Mouse (Mus musculus) MEL (cell line): Measurements from ENCODE around the gene Parp9. TPM values are rescaled to one million over a fixed set of nuclear protein-coding genes. Genes with fewer than 3 reads are reported as not detected.
"Not testable (repeated sequence)": the region's sequence is repeated elsewhere in the genome, so short reads cannot be mapped to it uniquely, and the experiment has no call there.

Source experiments
- DNase-seq: peaks from one replicate; pipeline ENCODE4 v3.0.0; 2011; ENCODE audit warnings: low read depth, low spot score
- H3K27ac ChIP-seq: 2 replicates; pipeline ENCODE4 v1.5.1; 2012; ENCODE audit warnings: low read depth, mild to moderate bottlenecking, control low read depth, low read length, moderate library complexity; ENCODE audit not compliant: control insufficient read depth
- H3K27me3 ChIP-seq, 2 experiments: fragments of 150-350 bp in 1 of 2; sonication (generic) in 1 of 2; 2 replicates each; pipeline ENCODE4 v1.6.1; 2012; ENCODE audit warnings: low read length in 2 of 2, mild to moderate bottlenecking in 2 of 2, improper control_type of control experiment in 1 of 2, moderate library complexity in 1 of 2; ENCODE audit not compliant: insufficient read depth in 2 of 2, control insufficient read depth in 1 of 2
- H3K36me3 ChIP-seq, 2 experiments: 2 replicates each; pipeline ENCODE4 v1.6.1; 2012 to 2014; ENCODE audit warnings: low read length in 2 of 2, improper control_type of control experiment in 1 of 2, inconsistent platforms in 1 of 2, mild to moderate bottlenecking in 1 of 2; ENCODE audit not compliant: insufficient read depth in 2 of 2, control insufficient read depth in 1 of 2
- H3K4me1 ChIP-seq, 2 experiments: fragments of 150-350 bp in 1 of 2; sonication (generic) in 1 of 2; 2 replicates each; pipeline ENCODE4 v1.6.1; 2012; ENCODE audit warnings: low read length in 2 of 2, improper control_type of control experiment in 1 of 2, mild to moderate bottlenecking in 1 of 2; ENCODE audit not compliant: insufficient read depth in 2 of 2, control insufficient read depth in 1 of 2
- H3K4me3 ChIP-seq, 2 experiments: fragments of 150-350 bp in 1 of 2; sonication (generic) in 1 of 2; 2 replicates each; pipeline ENCODE4 v1.5.1; 2012; ENCODE audit warnings: low read depth in 2 of 2, low read length in 2 of 2, mild to moderate bottlenecking in 2 of 2, moderate library complexity in 2 of 2, control low read depth in 1 of 2, improper control_type of control experiment in 1 of 2; ENCODE audit not compliant: control insufficient read depth in 1 of 2, insufficient read depth in 1 of 2
- H3K79me2 ChIP-seq: 2 replicates; pipeline ENCODE4 v1.6.1; 2012; ENCODE audit warnings: mild to moderate bottlenecking, low read length, moderate library complexity; ENCODE audit not compliant: control insufficient read depth, poor library complexity, insufficient read depth
- H3K9ac ChIP-seq: 2 replicates; pipeline ENCODE4 v1.6.1; 2012; ENCODE audit warnings: low read depth, mild to moderate bottlenecking, control low read depth, low read length, moderate library complexity; ENCODE audit not compliant: control insufficient read depth, poor library complexity, severe bottlenecking
- H3K9me3 ChIP-seq: fragments of 150-350 bp; sonication (generic); replicated peaks from 2 replicates; pipeline ENCODE4 v1.6.1; 2012; ENCODE audit warnings: mild to moderate bottlenecking, low read length, improper control_type of control experiment, moderate library complexity; ENCODE audit not compliant: insufficient read depth
- BHLHE40 ChIP-seq: IDR thresholded peaks from 2 replicates; pipeline ENCODE4 v1.6.1; 2012; ENCODE audit warnings: low read depth, mild to moderate bottlenecking, inconsistent platforms, low read length, improper control_type of control experiment, borderline replicate concordance
- CHD1 ChIP-seq: IDR thresholded peaks from 2 replicates; pipeline ENCODE4 v1.6.1; 2012; ENCODE audit warnings: low read depth, mild to moderate bottlenecking, inconsistent platforms, low read length, improper control_type of control experiment
- CTCF ChIP-seq, 3 experiments: IDR thresholded peaks in 2 of 3; conservative IDR thresholded peaks in 1 of 3; 2 replicates each; pipeline ENCODE4 v1.5.1; 2011 to 2012; ENCODE audit warnings: low read length in 3 of 3, low read depth in 2 of 3, mild to moderate bottlenecking in 2 of 3, improper control_type of control experiment in 1 of 3, inconsistent platforms in 1 of 3, mixed read lengths in 1 of 3, moderate library complexity in 1 of 3; ENCODE audit not compliant: control insufficient read depth in 1 of 3, insufficient read depth in 1 of 3, poor library complexity in 1 of 3, severe bottlenecking in 1 of 3
- E2F4 ChIP-seq: IDR thresholded peaks from 2 replicates; pipeline ENCODE4 v1.6.1; 2011; ENCODE audit warnings: low read depth, low read length, improper control_type of control experiment, borderline replicate concordance
- ELF1 ChIP-seq: IDR thresholded peaks from 2 replicates; pipeline ENCODE4 v1.6.1; 2014; ENCODE audit warnings: low read depth, mild to moderate bottlenecking, inconsistent platforms, low read length, improper control_type of control experiment, moderate library complexity
- EP300 ChIP-seq, 2 experiments: IDR thresholded peaks; 2 replicates each; pipeline ENCODE4 v1.6.1; 2011; ENCODE audit warnings: improper control_type of control experiment in 2 of 2, low read length in 2 of 2, low read depth in 1 of 2, mild to moderate bottlenecking in 1 of 2
- ETS1 ChIP-seq: IDR thresholded peaks from 2 replicates; pipeline ENCODE4 v1.6.1; 2012; ENCODE audit warnings: low read depth, mild to moderate bottlenecking, inconsistent platforms, low read length, improper control_type of control experiment, moderate library complexity
- GATA1 ChIP-seq: IDR thresholded peaks from 2 replicates; pipeline ENCODE4 v1.6.1; 2011; ENCODE audit warnings: low read depth, low read length, improper control_type of control experiment
- HCFC1 ChIP-seq: IDR thresholded peaks from 2 replicates; pipeline ENCODE4 v1.6.1; 2012; ENCODE audit warnings: low read depth, mild to moderate bottlenecking, inconsistent platforms, low read length, improper control_type of control experiment, moderate library complexity
- JUND ChIP-seq: IDR thresholded peaks from 2 replicates; pipeline ENCODE4 v1.6.1; 2011; ENCODE audit warnings: low read depth, mild to moderate bottlenecking, improper control_type of control experiment, low read length
- KAT2A ChIP-seq: conservative IDR thresholded peaks from 2 replicates; pipeline ENCODE4 v1.6.1; 2012; ENCODE audit warnings: low read depth, low read length, improper control_type of control experiment, inconsistent platforms
- MAX ChIP-seq: IDR thresholded peaks from 2 replicates; pipeline ENCODE4 v1.6.1; 2011; ENCODE audit warnings: low read length, improper control_type of control experiment
- MEF2A ChIP-seq: IDR thresholded peaks from 2 replicates; pipeline ENCODE4 v1.6.1; 2014; ENCODE audit warnings: low read depth, mild to moderate bottlenecking, inconsistent platforms, low read length, improper control_type of control experiment; ENCODE audit not compliant: poor library complexity, insufficient replicate concordance, severe bottlenecking; ENCODE audit errors: extremely low read depth
- MYC ChIP-seq: IDR thresholded peaks from 2 replicates; pipeline ENCODE4 v1.6.1; 2011; ENCODE audit warnings: low read depth, mild to moderate bottlenecking, low read length, improper control_type of control experiment, moderate library complexity
- NELFE ChIP-seq: IDR thresholded peaks from 2 replicates; pipeline ENCODE4 v1.6.1; 2011; ENCODE audit warnings: low read depth, low read length, improper control_type of control experiment
- NRF1 ChIP-seq: IDR thresholded peaks from 2 replicates; pipeline ENCODE4 v1.6.1; 2014; ENCODE audit warnings: low read depth, mild to moderate bottlenecking, inconsistent platforms, low read length, improper control_type of control experiment, moderate library complexity; ENCODE audit not compliant: poor library complexity, insufficient read depth, severe bottlenecking
- POLR2A ChIP-seq, 2 experiments: IDR thresholded peaks; 2 replicates each; pipeline ENCODE4 v1.6.1; 2011 to 2012; ENCODE audit warnings: low read length in 2 of 2, mild to moderate bottlenecking in 2 of 2, control low read depth in 1 of 2, improper control_type of control experiment in 1 of 2, low read depth in 1 of 2, moderate library complexity in 1 of 2; ENCODE audit not compliant: control insufficient read depth in 1 of 2, insufficient read depth in 1 of 2, poor library complexity in 1 of 2
- POLR2AphosphoS2 ChIP-seq: IDR thresholded peaks from 2 replicates; pipeline ENCODE4 v1.6.1; 2011; ENCODE audit warnings: low read length, improper control_type of control experiment
- POLR2AphosphoS5 ChIP-seq: IDR thresholded peaks from 2 replicates; pipeline ENCODE4 v1.6.1; 2012; ENCODE audit warnings: low read depth, borderline replicate concordance, mild to moderate bottlenecking, inconsistent platforms, low read length, moderate library complexity, mixed read lengths
- RAD21 ChIP-seq: IDR thresholded peaks from 2 replicates; pipeline ENCODE4 v1.6.1; 2011; ENCODE audit warnings: mild to moderate bottlenecking, low read depth, low read length, improper control_type of control experiment
- RCOR1 ChIP-seq: IDR thresholded peaks from 2 replicates; pipeline ENCODE4 v1.6.1; 2012; ENCODE audit warnings: low read depth, mild to moderate bottlenecking, inconsistent platforms, low read length, improper control_type of control experiment
- SIN3A ChIP-seq: IDR thresholded peaks from 2 replicates; pipeline ENCODE4 v1.6.1; 2012; ENCODE audit warnings: low read length, improper control_type of control experiment, inconsistent platforms
- SMC3 ChIP-seq: IDR thresholded peaks from 2 replicates; pipeline ENCODE4 v1.6.1; 2011; ENCODE audit warnings: low read depth, low read length, improper control_type of control experiment
- TAL1 ChIP-seq: IDR thresholded peaks from 2 replicates; pipeline ENCODE4 v1.6.1; 2012; ENCODE audit warnings: mild to moderate bottlenecking, inconsistent platforms, low read length, moderate library complexity, mixed read lengths
- UBTF ChIP-seq: IDR thresholded peaks from 2 replicates; pipeline ENCODE4 v1.6.1; 2012; ENCODE audit warnings: low read depth, mild to moderate bottlenecking, inconsistent platforms, low read length, improper control_type of control experiment, moderate library complexity, borderline replicate concordance; ENCODE audit not compliant: insufficient read depth
- ZC3H11A ChIP-seq: IDR thresholded peaks from 2 replicates; pipeline ENCODE4 v1.6.1; 2012; ENCODE audit warnings: low read depth, mild to moderate bottlenecking, inconsistent platforms, low read length, improper control_type of control experiment
- ZKSCAN1 ChIP-seq: IDR thresholded peaks from 2 replicates; pipeline ENCODE4 v1.6.1; 2012; ENCODE audit warnings: low read depth, mild to moderate bottlenecking, inconsistent platforms, low read length, improper control_type of control experiment, moderate library complexity
- ZMIZ1 ChIP-seq: IDR thresholded peaks from 2 replicates; pipeline ENCODE4 v1.6.1; 2012; ENCODE audit warnings: low read depth, mild to moderate bottlenecking, inconsistent platforms, low read length, improper control_type of control experiment, moderate library complexity
- ZNF384 ChIP-seq: IDR thresholded peaks from 2 replicates; pipeline ENCODE4 v1.6.1; 2012; ENCODE audit warnings: low read depth, mild to moderate bottlenecking, inconsistent platforms, low read length, improper control_type of control experiment
- polyA plus RNA-seq, 2 experiments: library from polyadenylated mRNA; stranded (reverse) in 1 of 2; unstranded in 1 of 2; fragments of >175 nt in 1 of 2; fragments of >200 nt in 1 of 2; gene quantifications; 2 replicates each; pipeline versions ENCODE4 v1.2.1 to v1.2.4; 2012; ENCODE audit warnings: low replicate concordance in 2 of 2, low read depth in 1 of 2; ENCODE audit not compliant: insufficient read length in 2 of 2, insufficient read depth in 1 of 2, missing spikeins in 1 of 2
- total RNA-seq: library from RNA; depleted of rRNA; stranded (reverse); fragments of 300-350 nt; gene quantifications from 2 replicates; pipeline ENCODE4 v1.2.3, GENCODE M21; 2012

The Parp9 gene
- total and polyA plus RNA-seq, 3 experiments, result 3.4 to 5.3 TPM; not detected in 1

GRCm38 (mm10) chr16:35890645-35891044, 47.6 kb upstream of the Parp9 start:
- peak; percentile 56 for DNase-seq
- Histone ChIP-seq H3K36me3 (peaks cover 0 to 4% of the 10 kb centered on the region in 2 experiments; a peak in 1 of 4 replicates), H3K9me3 (no peaks in the 10 kb centered on the region), H3K27ac (no peak overlapping the region), H3K79me2 (no peaks in the 10 kb centered on the region), H3K4me1 (peaks cover 0 to 6% of the 10 kb centered on the region in 2 experiments; a peak in 2 of 4 replicates), H3K9ac (no peak overlapping the region), H3K4me3 (peak overlapping the region in 1 of 2 experiments; percentile 46; a peak in 2 of 4 replicates), H3K27me3 (no peaks in the 10 kb centered on the region; a peak in 1 of 4 replicates)
- TF ChIP-seq E2F4 (no peak), CTCF (IDR thresholded peaks at IDR 0.05 in 2 of 3, conservative IDR thresholded peaks at IDR 0.05 in 1 of 3; ENCODE audit: control insufficient read depth in 1 of 3, insufficient read depth in 1 of 3, low read depth in 2 of 3, low read length in 3 of 3, poor library complexity in 1 of 3, severe bottlenecking in 1 of 3) (peak; percentile 67 to 71 (median 69)), JUND (no peak), KAT2A (no peak), EP300 (IDR thresholded peaks at IDR 0.05; ENCODE audit: low read depth in 1 of 2, low read length in 2 of 2) (no peak), MEF2A (no peak), GATA1 (no peak), NELFE (no peak), CHD1 (no peak), SMC3 (peak; percentile 65), RCOR1 (no peak), RAD21 (peak; percentile 57), ELF1 (no peak), MYC (0 out of 2 replicates have a peak, but pooled peaks have one; percentile 35), ETS1 (no peak), BHLHE40 (no peak), POLR2AphosphoS2 (no peak), TAL1 (no peak), ZMIZ1 (no peak), ZNF384 (0 out of 2 replicates have a peak, but pooled peaks have one; percentile 28), UBTF (no peak), ZKSCAN1 (no peak), MAX (no peak), NRF1 (no peak), SIN3A (peak; percentile 36; the same call in 1 of the 2 replicates), POLR2AphosphoS5 (no peak), POLR2A (IDR thresholded peaks at IDR 0.05; ENCODE audit: control insufficient read depth in 1 of 2, insufficient read depth in 1 of 2, low read depth in 1 of 2, low read length in 2 of 2, poor library complexity in 1 of 2) (no peak), HCFC1 (peak; percentile 41; the same call in 1 of the 2 replicates), ZC3H11A (peak; percentile 53)

GRCm38 (mm10) chr16:35891603-35892002, 46.7 kb upstream of the Parp9 start:
- not testable (repeated sequence) for H3K36me3 ChIP-seq, H3K4me1 ChIP-seq, H3K79me2 ChIP-seq, H3K27ac ChIP-seq, H3K27me3 ChIP-seq, H3K9ac ChIP-seq, DNase-seq, H3K4me3 ChIP-seq, H3K9me3 ChIP-seq
